Mouse (Mus musculus) ovary, postnatal 36 days (tissue): Measurements from ENCODE around the gene Pank1.
A peak's percentile ranks its signal among the peaks of the same experiment; 100 is the strongest.

Source experiments
- DNase-seq: peaks from one replicate; pipeline ENCODE4 v3.0.0; 2022; ENCODE audit warnings: low spot score, mixed read lengths

Pank1 gene

GRCm38 (mm10) chr19:34879624-34880023 lies 369 bp upstream of the Pank1 start:
- no peak for DNase-seq

GRCm38 (mm10) chr19:34877898-34878602 lies 1.2 kb downstream of the Pank1 start:
- DNase-seq, result peak; percentile 81

GRCm38 (mm10) chr19:34876676-34877075 lies 2.6 kb downstream of the Pank1 start:
- no peak for DNase-seq

GRCm38 (mm10) chr19:34869375-34869774 lies 9.9 kb downstream of the Pank1 start:
- no peak for DNase-seq

- no peak for DNase-seq
These were observed 11.0 kb downstream of the Pank1 start for GRCm38 (mm10) chr19:34868093-34868741.

- DNase-seq, result no peak
These were observed 15.5 kb downstream of the Pank1 start for GRCm38 (mm10) chr19:34863737-34864136.

GRCm38 (mm10) chr19:34856021-34856651 lies 23.1 kb downstream of the Pank1 start:
- DNase-seq, result peak; percentile 39

- DNase-seq, result no peak
These were observed 28.1 kb downstream of the Pank1 start for GRCm38 (mm10) chr19:34851161-34851560.

- DNase-seq, result no peak
These were observed 29.8 kb downstream of the Pank1 start for GRCm38 (mm10) chr19:34849426-34849825.

GRCm38 (mm10) chr19:34848164-34848563 lies 31.1 kb downstream of the Pank1 start:
- DNase-seq, result no peak

GRCm38 (mm10) chr19:34847103-34847502 lies 32.2 kb downstream of the Pank1 start:
- no peak for DNase-seq

- DNase-seq, result no peak
These were observed 32.7 kb downstream of the Pank1 start for GRCm38 (mm10) chr19:34846508-34847038.

- DNase-seq, result no peak
These were observed 33.2 kb downstream of the Pank1 start for GRCm38 (mm10) chr19:34846005-34846404.

- DNase-seq, result no peak
These were observed 33.9 kb downstream of the Pank1 start for GRCm38 (mm10) chr19:34845331-34845730.

GRCm38 (mm10) chr19:34844760-34845159 lies 34.5 kb downstream of the Pank1 start:
- DNase-seq, result no peak

GRCm38 (mm10) chr19:34844047-34844446 lies 35.2 kb downstream of the Pank1 start:
- DNase-seq, result no peak

- DNase-seq, result no peak
These were observed 37.3 kb downstream of the Pank1 start for GRCm38 (mm10) chr19:34841719-34842506.

- DNase-seq, result no peak
These were observed 40.6 kb downstream of the Pank1 start for GRCm38 (mm10) chr19:34838624-34839023.

- DNase-seq, result no peak
These were observed 47.6 kb downstream of the Pank1 start for GRCm38 (mm10) chr19:34831702-34832101.

- no peak for DNase-seq
These were observed 51.2 kb downstream of the Pank1 start for GRCm38 (mm10) chr19:34827916-34828635.

GRCm38 (mm10) chr19:34827444-34827843 lies 51.8 kb downstream of the Pank1 start:
- no peak for DNase-seq
